Mouse (Mus musculus): ENCODE data around the gene 4933425L06Rik. TPM values are rescaled to one million over a fixed set of nuclear protein-coding genes. Genes with fewer than 3 reads are reported as not detected.
A peak's percentile ranks its signal among the peaks of the same experiment; 100 is the strongest.

Gene 4933425L06Rik
- polyA plus RNA-seq, 1 experiment from 2014 or later, result not detected

DNA sequence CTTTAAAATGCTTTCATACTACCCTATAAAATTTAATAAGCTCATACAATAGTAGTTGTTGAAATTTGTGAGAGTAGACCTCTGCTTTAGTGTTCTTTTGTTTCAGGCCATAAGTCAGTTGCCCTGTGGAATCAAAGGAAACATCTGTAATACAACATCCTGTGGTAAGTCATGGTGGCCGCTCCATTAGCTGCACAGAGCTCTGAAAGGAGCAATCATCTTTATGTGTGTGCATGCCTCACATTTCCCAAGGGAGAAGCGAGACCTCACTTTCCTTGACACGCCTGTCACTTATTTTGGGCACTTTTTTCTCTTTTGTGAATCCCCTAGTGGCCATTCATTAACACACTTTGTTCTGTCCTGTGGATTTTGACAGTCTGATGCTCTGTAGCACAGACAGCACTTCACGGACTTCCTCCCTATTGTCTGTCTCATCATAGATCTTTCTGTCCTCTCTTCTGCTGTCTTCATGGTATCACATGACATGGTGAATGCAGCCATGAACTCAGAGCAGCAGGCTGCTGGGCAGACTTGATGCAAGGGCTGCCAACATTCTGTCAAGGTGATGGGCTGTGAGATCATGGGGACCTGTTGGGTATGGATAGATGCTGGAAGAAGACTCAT is 66.0 kb downstream of the 4933425L06Rik start:
- no peak overlapping the region for H3K4me3 ChIP-seq (ENCODE audit: low read depth, low read length)
- no peaks in the 10 kb centered on the region for H3K36me3 ChIP-seq (ENCODE audit: control insufficient read depth, insufficient read depth)
- H3K4me1 ChIP-seq (replicated peaks; ENCODE audit: control insufficient read depth, insufficient read depth, low read length), result no peaks in the 10 kb centered on the region
- TF ChIP-seq CTCF (IDR thresholded peaks at IDR 0.05; ENCODE audit: low read depth), result 0 out of 2 replicates have a peak, but pooled peaks have one; percentile 8
- H3K9ac ChIP-seq (ENCODE audit: low read depth, low read length), result no peak overlapping the region
- H3K27me3 ChIP-seq (replicated peaks; ENCODE audit: control insufficient read depth, insufficient read depth, low read length), result no peaks in the 10 kb centered on the region
- H3K4me2 ChIP-seq (replicated peaks; ENCODE audit: low read depth), result no peak overlapping the region
- 70% methylated on average over 4 of the region's 4 CpGs for WGBS
- no peak for ATAC-seq
- no peak overlapping the region for H3K27ac ChIP-seq (ENCODE audit: low read depth, low read length)
- H3K9me3 ChIP-seq (ENCODE audit: control insufficient read depth), result no peaks in the 10 kb centered on the region

DNA sequence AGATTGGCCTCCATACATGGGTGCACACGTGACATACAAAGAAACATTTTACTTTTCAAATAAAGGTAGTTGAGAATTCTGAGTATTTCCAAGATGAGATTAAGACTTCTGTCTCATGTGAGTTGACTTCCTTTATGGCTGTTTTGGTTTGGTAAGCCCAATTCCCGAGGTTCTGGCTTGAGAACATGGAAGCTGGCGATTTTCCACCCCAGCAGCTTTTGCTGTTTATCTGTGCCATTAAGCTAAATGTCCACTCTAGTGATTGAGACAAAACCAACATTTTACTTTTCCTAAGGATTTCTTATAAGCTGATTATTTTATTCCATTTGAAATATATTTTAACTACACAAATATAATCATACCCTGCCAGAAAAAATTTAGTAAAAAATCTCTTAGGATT is 68.1 kb downstream of the 4933425L06Rik start:
- no peaks in the 10 kb centered on the region for H3K36me3 ChIP-seq (ENCODE audit: control insufficient read depth, insufficient read depth)
- H3K9me3 ChIP-seq (ENCODE audit: control insufficient read depth), result no peaks in the 10 kb centered on the region
- no peak overlapping the region for H3K4me2 ChIP-seq (replicated peaks; ENCODE audit: low read depth)
- H3K27ac ChIP-seq (ENCODE audit: low read depth, low read length), result no peak overlapping the region
- no peaks in the 10 kb centered on the region for H3K4me1 ChIP-seq (replicated peaks; ENCODE audit: control insufficient read depth, insufficient read depth, low read length)
- H3K9ac ChIP-seq (ENCODE audit: low read depth, low read length), result no peak overlapping the region
- ATAC-seq, result no peak
- H3K4me3 ChIP-seq (ENCODE audit: low read depth, low read length), result no peak overlapping the region
- 79% methylated on average over 3 of the region's 3 CpGs for WGBS
- no peaks in the 10 kb centered on the region for H3K27me3 ChIP-seq (replicated peaks; ENCODE audit: control insufficient read depth, insufficient read depth, low read length)
- no peak for TF ChIP-seq CTCF (IDR thresholded peaks at IDR 0.05; ENCODE audit: low read depth)

DNA sequence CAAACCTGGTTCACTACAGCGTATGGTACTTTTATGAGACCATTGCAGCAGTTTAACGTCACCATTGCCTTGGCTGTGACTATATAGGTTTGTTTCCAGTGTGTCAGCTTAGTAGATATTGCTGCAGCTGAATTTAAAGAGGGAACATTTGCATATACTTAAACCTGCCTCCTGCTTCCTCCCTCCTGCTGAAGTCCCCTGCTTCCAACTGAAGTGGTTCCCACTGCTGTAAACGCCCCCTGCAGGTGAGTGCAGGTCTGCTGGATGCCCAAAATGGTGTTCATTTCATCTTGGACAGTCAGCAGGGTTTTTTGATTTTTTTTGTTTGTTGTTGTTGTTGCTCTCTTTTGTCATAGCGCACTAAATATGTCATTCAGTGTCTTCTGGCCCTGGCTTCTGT is 72.0 kb downstream of the 4933425L06Rik start:
- H3K9ac ChIP-seq (ENCODE audit: low read depth, low read length), result no peak overlapping the region
- no peak overlapping the region for H3K27ac ChIP-seq (ENCODE audit: low read depth, low read length)
- H3K4me2 ChIP-seq (replicated peaks; ENCODE audit: low read depth), result no peak overlapping the region
- H3K9me3 ChIP-seq (ENCODE audit: control insufficient read depth), result no peaks in the 10 kb centered on the region
- H3K27me3 ChIP-seq (replicated peaks; ENCODE audit: control insufficient read depth, insufficient read depth, low read length), result no peaks in the 10 kb centered on the region
- H3K4me1 ChIP-seq (replicated peaks; ENCODE audit: control insufficient read depth, insufficient read depth, low read length), result no peaks in the 10 kb centered on the region
- no peaks in the 10 kb centered on the region for H3K36me3 ChIP-seq (ENCODE audit: control insufficient read depth, insufficient read depth)
- 68% methylated on average over 4 of the region's 4 CpGs for WGBS
- ATAC-seq, result no peak
- no peak overlapping the region for H3K4me3 ChIP-seq (ENCODE audit: low read depth, low read length)
- TF ChIP-seq CTCF (IDR thresholded peaks at IDR 0.05; ENCODE audit: low read depth), result peak; percentile 64

DNA sequence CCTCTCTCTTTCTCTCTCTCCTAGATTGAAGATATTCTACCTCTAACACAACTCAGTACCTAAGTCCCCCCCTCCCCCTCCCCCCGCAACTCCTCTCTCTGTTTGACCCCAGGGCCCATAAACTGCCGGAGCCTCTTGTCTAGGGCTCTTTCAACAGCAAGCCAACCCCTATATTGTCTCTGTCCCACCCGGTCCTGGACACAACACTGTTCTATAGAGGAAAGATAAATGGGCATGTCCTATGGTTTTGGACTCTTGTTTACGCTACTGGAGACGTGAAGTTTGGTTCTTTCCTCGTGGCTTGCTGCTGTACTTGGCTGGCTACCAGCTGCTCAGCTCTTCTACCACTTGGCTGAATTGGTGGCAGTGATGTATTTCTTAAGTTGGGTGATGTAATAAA is 83.5 kb downstream of the 4933425L06Rik start:
- no peak for ATAC-seq
- Histone ChIP-seq H3K9me3 (ENCODE audit: control insufficient read depth) (no peaks in the 10 kb centered on the region), H3K27me3 (replicated peaks; ENCODE audit: control insufficient read depth, insufficient read depth, low read length) (no peaks in the 10 kb centered on the region), H3K27ac (ENCODE audit: low read depth, low read length) (no peak overlapping the region), H3K9ac (ENCODE audit: low read depth, low read length) (no peak overlapping the region), H3K4me1 (replicated peaks; ENCODE audit: control insufficient read depth, insufficient read depth, low read length) (no peaks in the 10 kb centered on the region), H3K36me3 (ENCODE audit: control insufficient read depth, insufficient read depth) (no peaks in the 10 kb centered on the region), H3K4me2 (replicated peaks; ENCODE audit: low read depth) (no peak overlapping the region), H3K4me3 (ENCODE audit: low read depth, low read length) (no peak overlapping the region)
- WGBS, result 63% methylated on average over 6 of the region's 6 CpGs
- TF ChIP-seq CTCF (IDR thresholded peaks at IDR 0.05; ENCODE audit: low read depth), result no peak

Other genes with a start within 250 kb of the 4933425L06Rik start
- 0.25 and 0.67 TPM in 2 replicates for gene Shisal2b, start 218.2 kb upstream of the 4933425L06Rik start, polyA plus RNA-seq (2015; fragmentation: Nextera tagmentation; extraction: Ambion mirVana)
- 1.9 and 2.4 TPM in 2 replicates for gene Rgs7bp, start 27.2 kb upstream of the 4933425L06Rik start, polyA plus RNA-seq (2015; fragmentation: Nextera tagmentation; extraction: Ambion mirVana)
- 1.3 TPM in 2 replicates for gene Rnf180, start 212.7 kb downstream of the 4933425L06Rik start, polyA plus RNA-seq (2015; fragmentation: Nextera tagmentation; extraction: Ambion mirVana)